1 mouse cellular context compared by ENCODE assay signal in the genomic region with DNA sequence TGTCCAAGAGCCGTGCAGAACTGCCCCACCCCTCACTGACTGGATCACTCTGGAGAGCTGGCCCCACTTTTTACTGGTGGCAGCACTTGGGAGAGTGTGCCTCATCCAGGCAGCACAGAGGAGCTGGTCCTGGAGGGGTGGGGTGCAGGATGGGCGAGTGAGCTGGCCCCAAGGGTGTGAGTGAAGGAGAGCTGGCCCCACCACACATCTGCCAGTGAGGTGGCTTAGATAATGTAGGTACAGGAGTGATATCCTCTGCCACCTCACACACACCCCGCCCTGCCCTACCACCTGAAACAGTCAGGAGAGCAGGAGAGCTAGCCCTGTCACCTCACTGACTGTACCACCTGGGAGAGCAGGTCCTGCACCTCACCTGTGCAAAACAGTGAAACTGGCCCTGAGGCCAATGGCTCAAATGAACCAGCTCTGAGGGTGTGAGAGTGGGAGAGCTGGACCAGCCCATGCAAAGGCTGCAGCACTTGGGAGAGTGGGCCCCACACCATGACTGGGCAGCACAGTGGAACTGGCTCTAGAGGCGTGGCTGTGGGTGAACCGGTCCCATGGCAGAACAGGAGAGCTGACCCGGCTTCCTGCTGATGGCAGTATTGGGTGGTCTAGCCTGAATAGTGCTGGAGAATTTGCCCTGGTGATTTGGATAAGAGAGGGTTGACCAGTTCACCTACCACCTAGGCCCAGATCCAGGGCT.
TF ChIP-seq lines count a peak whose summit lies in the region.

No protein-coding gene starts in this region.

TF ChIP-seq in myocyte, 11 proteins besides CTCF, POLR2A, EP300 and RAD21:
- no peak for TF ChIP-seq MAX (IDR thresholded peaks at IDR 0.05; ENCODE audit: low read depth)
- no peak for TF ChIP-seq MYOD1 (IDR thresholded peaks at IDR 0.05; ENCODE audit: control insufficient read depth in 1 of 3, insufficient read length in 2 of 3, low read depth in 2 of 3)
- TF ChIP-seq REST (IDR thresholded peaks at IDR 0.05; ENCODE audit: insufficient read depth, insufficient read length): no peak
- TF ChIP-seq MYOG (IDR thresholded peaks at IDR 0.05; ENCODE audit: control insufficient read depth in 1 of 3, insufficient read depth in 1 of 3, insufficient read length in 2 of 3, low read depth in 2 of 3): no peak
- no peak for TF ChIP-seq SRF (IDR thresholded peaks at IDR 0.05; ENCODE audit: control insufficient read depth, insufficient read length, low read depth)
- TF ChIP-seq TCF12 (IDR thresholded peaks at IDR 0.05; ENCODE audit: insufficient read depth, poor library complexity, severe bottlenecking): no peak
